Mouse (Mus musculus) CD4-positive, CD25-positive, alpha-beta regulatory T cell, adult 2 months (primary cell): ENCODE data around the gene Ccdc174.
"Not testable (repeated sequence)": the region's sequence is repeated elsewhere in the genome, so short reads cannot be mapped to it uniquely, and the experiment has no call there.

Source experiments
- DNase-seq: peaks from one replicate; pipeline ENCODE4 v3.0.0-alpha.2; 2012; ENCODE audit warnings: low read depth, low spot score

Gene Ccdc174

GRCm38 (mm10) chr6:91877885-91878651 lies at the start of gene Ccdc174:
TSS of gene Ccdc174 (plus strand) at chr6:91878053.
- peak; percentile 97 for DNase-seq

- no peak for DNase-seq
Observed at GRCm38 (mm10) chr6:91832863-91833440, 44.9 kb upstream of the Ccdc174 start.

DNA sequence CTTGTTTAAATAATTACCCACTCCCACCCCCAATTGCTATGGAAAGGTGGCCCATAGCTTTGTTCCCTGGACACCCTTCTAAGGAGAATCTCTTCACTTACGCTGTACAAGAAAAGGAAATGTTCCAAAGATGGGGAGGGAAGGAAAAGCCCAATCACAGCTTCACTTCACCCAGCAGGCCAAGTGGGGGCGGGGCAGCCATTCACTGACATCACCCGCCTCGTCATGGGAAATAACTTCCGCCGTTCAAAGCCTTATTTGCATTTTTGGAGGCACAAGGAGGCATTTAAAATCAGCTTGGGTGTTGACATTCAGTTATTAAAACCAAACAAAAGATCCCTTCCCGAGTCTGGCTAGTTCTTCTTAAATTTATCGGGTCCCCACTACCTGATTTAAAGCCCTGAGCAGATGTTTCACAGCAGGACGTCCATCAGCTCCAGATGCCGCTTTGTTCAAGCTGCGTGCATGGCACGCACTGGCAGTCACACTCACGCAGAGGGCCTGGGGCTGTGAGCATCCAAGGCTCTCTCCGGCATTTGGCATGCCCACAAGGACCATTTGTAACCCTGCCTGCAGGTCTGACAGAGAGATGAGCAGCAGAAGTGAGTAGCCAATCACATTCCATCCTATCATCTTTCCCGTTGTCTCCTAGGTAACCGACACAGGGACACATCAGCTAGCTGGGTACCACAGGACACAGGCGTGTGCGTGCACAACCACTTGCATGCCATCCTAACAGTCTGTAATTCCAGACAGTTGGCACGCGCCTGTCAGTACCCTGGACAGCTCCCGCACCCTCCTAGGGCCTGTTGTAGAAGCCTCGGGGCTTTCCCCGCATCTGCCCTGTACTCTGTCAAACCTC lies 38.6 kb upstream of the Ccdc174 start:
- DNase-seq: peak; percentile 43

- DNase-seq: no peak
Observed at GRCm38 (mm10) chr6:91842897-91843627, 34.8 kb upstream of the Ccdc174 start.

DNA sequence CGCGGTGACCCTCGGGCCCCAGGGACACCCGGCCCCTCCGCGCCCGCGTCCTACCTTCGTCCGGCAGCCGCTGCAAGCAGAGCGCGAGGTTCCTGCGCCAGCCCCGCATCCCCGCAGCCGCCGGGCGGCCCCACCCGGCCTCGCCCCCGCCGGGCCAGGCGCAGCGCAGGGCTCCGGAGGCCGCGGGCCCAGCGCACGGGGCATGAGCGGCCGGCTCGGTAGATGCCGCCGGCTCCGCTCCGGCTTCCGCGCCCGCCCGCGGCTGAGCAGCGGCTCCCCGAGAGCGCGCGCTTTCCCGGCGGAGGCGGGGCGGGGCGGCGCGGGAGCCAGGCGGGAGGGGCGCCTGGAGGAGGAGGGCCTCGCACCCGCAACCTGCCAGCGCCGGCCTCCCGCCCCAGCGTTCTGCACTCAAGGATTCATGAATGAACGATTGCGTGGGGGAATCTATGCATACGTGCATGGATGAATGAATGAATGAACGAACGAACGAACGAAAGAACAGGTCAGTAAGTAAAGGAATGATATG lies 34.2 kb upstream of the Ccdc174 start:
- DNase-seq: no peak

DNA sequence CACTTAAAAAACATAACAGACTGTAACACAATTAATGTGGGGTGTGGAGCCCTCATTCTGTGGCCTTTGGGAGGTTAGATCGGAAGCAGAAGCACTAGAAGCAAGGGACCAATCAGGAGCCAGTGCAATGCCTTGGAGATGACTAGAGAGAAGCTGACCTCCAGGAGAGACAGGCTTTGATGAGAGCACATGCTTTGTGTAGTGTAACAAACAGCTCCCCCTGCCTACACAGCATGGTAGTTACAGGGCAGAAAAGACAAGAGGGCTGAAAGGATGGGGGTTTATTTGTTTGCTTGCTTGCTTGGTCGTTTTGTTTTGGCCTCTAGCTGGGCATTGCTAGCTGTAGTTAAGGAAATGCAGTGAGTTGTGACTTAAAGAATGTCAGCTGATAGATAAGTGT lies 25.3 kb upstream of the Ccdc174 start:
- DNase-seq: peak; percentile 55

- DNase-seq: no peak
Observed at GRCm38 (mm10) chr6:91858339-91858738, 19.5 kb upstream of the Ccdc174 start.

- DNase-seq: no peak
Observed at GRCm38 (mm10) chr6:91862848-91863247, 15.0 kb upstream of the Ccdc174 start.

DNA sequence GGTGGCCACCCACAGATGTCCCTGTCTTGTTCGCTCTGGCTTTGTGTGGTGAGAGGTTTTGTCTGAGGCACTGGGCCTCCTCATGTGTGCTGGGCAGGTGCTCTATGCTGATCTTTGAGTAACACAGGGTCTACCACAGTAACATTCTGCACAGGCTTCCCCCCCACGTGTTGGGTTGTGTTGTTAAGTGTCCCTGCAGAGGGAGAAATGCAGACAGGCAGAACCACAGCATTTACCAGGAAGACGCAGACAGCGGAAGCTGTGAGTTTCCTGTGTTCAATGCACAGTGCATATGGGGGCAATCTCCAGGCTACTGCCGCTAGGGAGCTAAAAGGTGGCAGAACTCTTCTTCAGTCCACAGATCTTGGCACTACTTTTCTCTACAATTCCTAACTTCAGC lies 13.3 kb upstream of the Ccdc174 start:
- DNase-seq: peak; percentile 52

DNA sequence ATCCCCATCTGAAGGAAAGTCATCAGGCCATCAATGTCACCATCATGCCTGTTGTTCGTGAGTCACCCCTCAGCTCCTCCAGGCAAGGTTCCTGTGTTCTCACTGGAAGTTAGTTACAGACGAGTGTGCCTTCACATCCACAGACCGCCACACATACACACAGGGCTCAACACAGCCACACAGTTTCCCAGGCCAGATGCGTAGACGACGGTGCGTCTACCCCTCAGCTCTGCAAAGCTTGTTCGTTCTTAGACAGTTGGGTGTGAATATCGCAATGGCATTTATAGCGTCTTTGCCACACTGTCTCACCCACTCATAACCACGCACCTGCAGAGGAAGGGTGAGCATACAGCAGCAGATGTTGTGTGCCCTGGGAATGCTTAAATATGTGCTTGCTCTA lies 12.3 kb upstream of the Ccdc174 start:
- peak; percentile 26 for DNase-seq

DNA sequence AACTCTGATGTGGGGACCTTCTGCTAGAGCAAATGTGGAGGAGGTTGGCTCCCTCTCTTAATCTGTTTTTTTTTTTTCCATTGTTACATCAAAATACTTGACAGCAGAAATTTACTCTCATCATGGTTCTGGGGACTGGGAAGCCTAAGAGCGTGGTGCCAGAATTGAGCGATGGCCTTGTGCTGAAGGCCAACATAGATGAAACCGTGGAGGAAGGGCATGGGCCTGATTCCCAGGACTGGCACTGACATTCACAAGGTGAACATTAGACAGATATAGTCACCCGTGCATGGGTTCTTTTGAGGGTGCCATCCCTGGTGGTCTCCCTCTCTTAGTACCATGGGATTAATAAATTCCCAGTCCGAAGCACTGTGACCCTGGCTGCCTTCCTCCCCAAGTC lies 9.8 kb upstream of the Ccdc174 start:
- DNase-seq: no peak

DNA sequence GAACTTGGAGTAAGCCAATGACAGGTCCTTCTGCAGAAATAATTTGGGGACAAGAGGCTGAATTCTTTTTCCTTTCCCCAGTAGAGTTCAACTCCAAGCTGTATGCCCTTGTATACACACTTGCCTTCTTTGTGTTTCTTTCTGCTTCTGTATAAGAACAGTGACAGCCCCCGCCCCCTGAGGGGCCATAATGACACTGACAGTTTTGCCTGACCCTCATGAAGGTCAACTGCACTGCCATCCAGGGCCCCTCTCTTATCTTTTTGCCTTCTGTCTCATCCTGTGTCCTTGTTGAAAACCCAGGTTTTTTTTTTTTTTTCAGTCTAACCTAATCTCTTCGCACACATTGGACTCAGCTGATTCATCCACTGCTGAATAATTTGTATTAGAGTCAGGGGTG lies 5.1 kb upstream of the Ccdc174 start:
- DNase-seq: no peak

- DNase-seq: no peak
Observed at GRCm38 (mm10) chr6:91883859-91884258, 6.0 kb downstream of the Ccdc174 start.

DNA sequence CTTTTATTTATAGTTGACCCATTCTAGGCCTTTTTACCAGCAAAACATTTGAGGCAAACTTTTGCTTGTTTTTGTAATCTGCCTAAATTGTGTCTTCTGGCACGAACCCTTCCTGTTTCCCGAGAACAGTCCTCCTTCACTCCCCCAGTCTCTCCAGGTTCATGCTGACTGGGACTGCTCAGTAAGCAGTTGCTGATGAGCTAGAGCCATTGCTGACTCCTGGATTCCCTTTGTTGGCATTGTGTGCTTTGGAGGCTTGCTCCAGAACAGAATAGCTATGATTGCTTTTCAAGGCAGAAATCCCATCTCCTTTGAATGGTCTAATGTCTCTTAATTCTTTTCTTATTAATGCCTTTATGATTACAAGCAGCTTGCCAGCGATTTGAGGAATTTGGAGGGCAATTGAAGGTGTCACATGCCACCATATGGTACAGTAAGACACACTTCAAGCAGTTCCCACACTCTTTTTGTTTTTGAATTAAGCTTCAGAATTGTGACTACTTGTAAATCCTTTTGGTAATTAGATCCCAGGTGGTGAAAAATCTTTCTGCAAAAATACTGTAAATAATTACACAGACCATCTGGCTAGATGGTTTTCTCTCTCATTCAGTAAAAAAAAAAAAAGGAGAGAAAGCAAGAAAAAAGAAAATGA lies 11.5 kb downstream of the Ccdc174 start:
- no peak for DNase-seq

DNA sequence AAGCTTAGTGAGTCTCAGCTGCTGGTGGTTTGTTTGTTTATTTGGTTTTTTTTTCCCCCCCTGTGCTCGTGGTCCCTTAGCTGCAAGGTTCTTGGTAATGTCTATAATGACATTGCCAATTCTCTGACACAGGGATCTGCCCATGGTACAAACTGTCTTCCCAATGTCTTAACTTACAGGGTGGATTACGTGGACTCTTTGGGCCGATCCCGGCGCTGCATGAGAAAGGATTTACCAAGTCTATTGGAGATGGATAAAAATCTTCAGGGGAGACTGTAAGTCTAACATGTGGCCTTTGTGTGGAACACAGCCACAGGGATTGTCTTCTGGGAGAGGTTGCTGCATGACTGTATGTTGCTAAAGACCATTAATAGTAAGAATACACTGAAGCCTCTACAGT lies 12.8 kb downstream of the Ccdc174 start:
- no peak for DNase-seq

DNA sequence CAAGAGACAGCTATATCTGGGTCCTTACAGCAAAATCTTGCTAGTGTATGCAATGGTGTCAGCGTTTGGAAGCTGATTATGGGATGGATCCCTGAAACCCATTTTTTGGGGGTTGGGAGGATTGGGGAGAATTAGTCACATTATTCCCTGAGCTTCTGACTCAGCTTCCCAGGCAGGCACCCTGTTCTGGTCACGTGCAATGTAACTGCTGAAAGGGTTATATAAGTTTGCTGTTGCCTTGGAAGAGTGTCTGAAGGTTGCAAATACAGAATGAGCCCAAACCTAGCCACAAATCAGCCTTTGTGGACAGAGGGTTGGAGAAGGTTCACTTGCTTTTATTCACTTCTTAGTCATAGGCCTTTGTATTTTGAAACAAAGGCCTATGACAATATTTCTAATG lies 13.9 kb downstream of the Ccdc174 start:
- no peak for DNase-seq

GRCm38 (mm10) chr6:91896783-91897182 lies 18.9 kb downstream of the Ccdc174 start:
- DNase-seq: no peak

GRCm38 (mm10) chr6:91901505-91901904 lies 23.7 kb downstream of the Ccdc174 start:
- DNase-seq: peak; percentile 80

GRCm38 (mm10) chr6:91902509-91902908 lies 24.7 kb downstream of the Ccdc174 start, which contains the start of gene 4930590J08Rik:
TSS of gene 4930590J08Rik (plus strand) at chr6:91902809.
- DNase-seq: not testable (repeated sequence)

GRCm38 (mm10) chr6:91914011-91914410 lies 36.2 kb downstream of the Ccdc174 start:
- no peak for DNase-seq

DNA sequence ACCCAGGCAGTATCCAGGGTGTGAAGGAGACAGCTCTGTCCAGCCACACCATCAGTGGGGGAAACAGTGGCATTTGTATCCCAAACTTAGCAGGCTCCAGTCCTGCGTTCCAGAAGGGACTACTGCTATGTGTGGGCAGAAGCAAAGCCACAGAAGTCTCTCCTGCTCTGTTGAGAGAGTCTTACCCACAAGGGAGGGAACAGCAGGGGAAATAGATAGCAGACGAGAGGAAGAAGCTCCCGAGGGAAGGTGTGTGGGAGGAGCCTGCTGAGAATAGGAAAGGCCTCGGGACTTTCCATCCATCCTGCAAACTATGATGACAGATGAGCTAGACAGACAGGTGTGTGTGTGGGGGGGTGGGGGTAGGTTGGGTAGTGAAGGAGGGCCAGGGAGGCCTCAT lies 39.4 kb downstream of the Ccdc174 start:
- no peak for DNase-seq
